Mouse (Mus musculus): ENCODE measurements around the gene Tyrobp. TPM values are rescaled to one million over a fixed set of nuclear protein-coding genes. Genes with fewer than 3 reads are reported as not detected.

Tyrobp gene
- polyA plus RNA-seq, 1 experiment from 2014 or later, result 37.1 TPM

- H3K4me2 ChIP-seq (ENCODE audit: low read length), result no peak overlapping the region
- no peak overlapping the region for H3K4me3 ChIP-seq (ENCODE audit: control insufficient read depth in 1 of 2, insufficient read depth in 1 of 2, low read depth in 1 of 2, low read length in 2 of 2)
- peaks cover 4 to 8% of the 10 kb centered on the region in 2 experiments; a peak in 2 of 4 replicates for H3K4me1 ChIP-seq (ENCODE audit: control insufficient read depth in 2 of 2, insufficient read depth in 2 of 2, low read length in 2 of 2)
- H3K9ac ChIP-seq (ENCODE audit: low read length), result no peak overlapping the region
- H3K27ac ChIP-seq (replicated peaks in 1 of 2; ENCODE audit: control insufficient read depth in 1 of 2, insufficient read depth in 1 of 2, low read depth in 2 of 2, low read length in 2 of 2), result no peak overlapping the region
- WGBS, result 69% methylated on average over 13 of the region's 13 CpGs
- no peak for ATAC-seq (ENCODE audit: insufficient number of reproducible peaks, insufficient read depth, low FRiP score, low read depth)
- H3K9me3 ChIP-seq (ENCODE audit: control insufficient read depth, low read length), result no peaks in the 10 kb centered on the region
- H3K27me3 ChIP-seq (ENCODE audit: control insufficient read depth, insufficient read depth, low read length), result peaks cover 42% of the 10 kb centered on the region
- H3K36me3 ChIP-seq (ENCODE audit: control insufficient read depth, insufficient read depth, low read length), result no peaks in the 10 kb centered on the region
Observed at GRCm38 (mm10) chr7:30439734-30440133, 26.2 kb downstream of the Tyrobp start.

- no peaks in the 10 kb centered on the region for H3K9me3 ChIP-seq (ENCODE audit: control insufficient read depth, low read length)
- no peak overlapping the region for H3K4me3 ChIP-seq (ENCODE audit: control insufficient read depth in 1 of 2, insufficient read depth in 1 of 2, low read depth in 1 of 2, low read length in 2 of 2)
- H3K4me1 ChIP-seq (ENCODE audit: control insufficient read depth in 2 of 2, insufficient read depth in 2 of 2, low read length in 2 of 2), result peaks cover 8 to 12% of the 10 kb centered on the region in 2 experiments; a peak in 2 of 4 replicates
- no peak overlapping the region for H3K27ac ChIP-seq (replicated peaks in 1 of 2; ENCODE audit: control insufficient read depth in 1 of 2, insufficient read depth in 1 of 2, low read depth in 2 of 2, low read length in 2 of 2)
- no peak overlapping the region for H3K4me2 ChIP-seq (ENCODE audit: low read length)
- peaks cover 46% of the 10 kb centered on the region for H3K27me3 ChIP-seq (ENCODE audit: control insufficient read depth, insufficient read depth, low read length)
- no peak for ATAC-seq (ENCODE audit: insufficient number of reproducible peaks, insufficient read depth, low FRiP score, low read depth)
- H3K36me3 ChIP-seq (ENCODE audit: control insufficient read depth, insufficient read depth, low read length), result no peaks in the 10 kb centered on the region
- no peak overlapping the region for H3K9ac ChIP-seq (ENCODE audit: low read length)
- WGBS, result 26% methylated on average over 5 of the region's 5 CpGs
Observed at GRCm38 (mm10) chr7:30440697-30441096, 27.1 kb downstream of the Tyrobp start.

- no peaks in the 10 kb centered on the region for H3K36me3 ChIP-seq (ENCODE audit: control insufficient read depth, insufficient read depth, low read length)
- H3K9me3 ChIP-seq (ENCODE audit: control insufficient read depth, low read length), result 0 out of 2 replicates have a peak, but pooled peaks cover 6% of the 10 kb centered on the region
- peaks cover 8 to 12% of the 10 kb centered on the region in 2 experiments; a peak in 2 of 4 replicates for H3K4me1 ChIP-seq (ENCODE audit: control insufficient read depth in 2 of 2, insufficient read depth in 2 of 2, low read length in 2 of 2)
- H3K27me3 ChIP-seq (ENCODE audit: control insufficient read depth, insufficient read depth, low read length), result peaks cover 40% of the 10 kb centered on the region
- no peak overlapping the region for H3K9ac ChIP-seq (ENCODE audit: low read length)
- H3K4me2 ChIP-seq (ENCODE audit: low read length), result peak overlapping the region; percentile 80
- H3K27ac ChIP-seq (replicated peaks in 1 of 2; ENCODE audit: control insufficient read depth in 1 of 2, insufficient read depth in 1 of 2, low read depth in 2 of 2, low read length in 2 of 2), result no peak overlapping the region
- 21% methylated on average over 9 of the region's 9 CpGs for WGBS
- no peak overlapping the region for H3K4me3 ChIP-seq (ENCODE audit: control insufficient read depth in 1 of 2, insufficient read depth in 1 of 2, low read depth in 1 of 2, low read length in 2 of 2)
- ATAC-seq (ENCODE audit: insufficient number of reproducible peaks, insufficient read depth, low FRiP score, low read depth), result no peak
Observed at GRCm38 (mm10) chr7:30443696-30444095, 30.1 kb downstream of the Tyrobp start.

GRCm38 (mm10) chr7:30444154-30444970, 30.8 kb downstream of the Tyrobp start:
- H3K27ac ChIP-seq (replicated peaks in 1 of 2; ENCODE audit: control insufficient read depth in 1 of 2, insufficient read depth in 1 of 2, low read depth in 2 of 2, low read length in 2 of 2), result no peak overlapping the region
- H3K27me3 ChIP-seq (ENCODE audit: control insufficient read depth, insufficient read depth, low read length), result peaks cover 40% of the 10 kb centered on the region
- peak overlapping the region; percentile 64 to 68 for H3K4me3 ChIP-seq (ENCODE audit: control insufficient read depth in 1 of 2, insufficient read depth in 1 of 2, low read depth in 1 of 2, low read length in 2 of 2)
- WGBS, result 1% methylated on average over 38 of the region's 38 CpGs
- H3K9me3 ChIP-seq (ENCODE audit: control insufficient read depth, low read length), result 0 out of 2 replicates have a peak, but pooled peaks cover 6% of the 10 kb centered on the region
- H3K36me3 ChIP-seq (ENCODE audit: control insufficient read depth, insufficient read depth, low read length), result no peaks in the 10 kb centered on the region
- H3K4me2 ChIP-seq (ENCODE audit: low read length), result peak overlapping the region; percentile 80
- peaks cover 8 to 12% of the 10 kb centered on the region in 2 experiments; a peak in 2 of 4 replicates for H3K4me1 ChIP-seq (ENCODE audit: control insufficient read depth in 2 of 2, insufficient read depth in 2 of 2, low read length in 2 of 2)
- peak overlapping the region; percentile 68 for H3K9ac ChIP-seq (ENCODE audit: low read length)
- ATAC-seq (ENCODE audit: insufficient number of reproducible peaks, insufficient read depth, low FRiP score, low read depth), result no peak

- Histone ChIP-seq H3K27ac (replicated peaks in 1 of 2; ENCODE audit: control insufficient read depth in 1 of 2, insufficient read depth in 1 of 2, low read depth in 2 of 2, low read length in 2 of 2) (no peak within 1 kb of the TSS), H3K9me3 (ENCODE audit: control insufficient read depth, low read length) (0 out of 2 replicates have a peak, but pooled peaks cover 6% of the 10 kb centered on the region), H3K27me3 (ENCODE audit: control insufficient read depth, insufficient read depth, low read length) (peaks cover 40% of the 10 kb centered on the region), H3K36me3 (ENCODE audit: control insufficient read depth, insufficient read depth, low read length) (no peaks in the 10 kb centered on the region), H3K4me3 (ENCODE audit: control insufficient read depth in 1 of 2, insufficient read depth in 1 of 2, low read depth in 1 of 2, low read length in 2 of 2) (peak within 1 kb of the TSS; percentile 64 to 68), H3K4me1 (ENCODE audit: control insufficient read depth in 2 of 2, insufficient read depth in 2 of 2, low read length in 2 of 2) (peaks cover 8 to 12% of the 10 kb centered on the region in 2 experiments; a peak in 2 of 4 replicates), H3K4me2 (ENCODE audit: low read length) (peak within 1 kb of the TSS; percentile 80), H3K9ac (ENCODE audit: low read length) (peak within 1 kb of the TSS; percentile 68)
- ATAC-seq (ENCODE audit: insufficient number of reproducible peaks, insufficient read depth, low FRiP score, low read depth), result 0 out of 2 replicates have a peak, but pooled peaks have one; percentile 44
- under 1% methylated on average over 55 of the region's 72 CpGs for WGBS
Observed at GRCm38 (mm10) chr7:30444971-30445751, 31.6 kb downstream of the Tyrobp start, which contains the start of gene Aplp1. Gene Aplp1 (minus strand): TSS chr7:30445535.

- 0 out of 2 replicates have a peak, but pooled peaks cover 6% of the 10 kb centered on the region for H3K9me3 ChIP-seq (ENCODE audit: control insufficient read depth, low read length)
- no peak for ATAC-seq (ENCODE audit: insufficient number of reproducible peaks, insufficient read depth, low FRiP score, low read depth)
- peaks cover 49% of the 10 kb centered on the region for H3K27me3 ChIP-seq (ENCODE audit: control insufficient read depth, insufficient read depth, low read length)
- no peaks in the 10 kb centered on the region for H3K36me3 ChIP-seq (ENCODE audit: control insufficient read depth, insufficient read depth, low read length)
- H3K4me3 ChIP-seq (ENCODE audit: control insufficient read depth in 1 of 2, insufficient read depth in 1 of 2, low read depth in 1 of 2, low read length in 2 of 2), result no peak overlapping the region
- H3K27ac ChIP-seq (replicated peaks in 1 of 2; ENCODE audit: control insufficient read depth in 1 of 2, insufficient read depth in 1 of 2, low read depth in 2 of 2, low read length in 2 of 2), result no peak overlapping the region
- no peak overlapping the region for H3K9ac ChIP-seq (ENCODE audit: low read length)
- H3K4me1 ChIP-seq (ENCODE audit: control insufficient read depth in 2 of 2, insufficient read depth in 2 of 2, low read length in 2 of 2), result peaks cover 0 to 3% of the 10 kb centered on the region in 2 experiments; a peak in 1 of 4 replicates
- no peak overlapping the region for H3K4me2 ChIP-seq (ENCODE audit: low read length)
- WGBS, result 63% methylated on average over 7 of the region's 7 CpGs
Observed at GRCm38 (mm10) chr7:30450241-30450640, 36.7 kb downstream of the Tyrobp start.

GRCm38 (mm10) chr7:30453327-30453726, 39.8 kb downstream of the Tyrobp start:
- no peak for ATAC-seq (ENCODE audit: insufficient number of reproducible peaks, insufficient read depth, low FRiP score, low read depth)
- no peak overlapping the region for H3K27ac ChIP-seq (replicated peaks in 1 of 2; ENCODE audit: control insufficient read depth in 1 of 2, insufficient read depth in 1 of 2, low read depth in 2 of 2, low read length in 2 of 2)
- H3K4me3 ChIP-seq (ENCODE audit: control insufficient read depth in 1 of 2, insufficient read depth in 1 of 2, low read depth in 1 of 2, low read length in 2 of 2), result no peak overlapping the region; a peak in 1 of 4 replicates
- no peaks in the 10 kb centered on the region for H3K9me3 ChIP-seq (ENCODE audit: control insufficient read depth, low read length)
- no peaks in the 10 kb centered on the region for H3K36me3 ChIP-seq (ENCODE audit: control insufficient read depth, insufficient read depth, low read length)
- H3K27me3 ChIP-seq (ENCODE audit: control insufficient read depth, insufficient read depth, low read length), result peaks cover 64% of the 10 kb centered on the region
- no peak overlapping the region for H3K9ac ChIP-seq (ENCODE audit: low read length)
- no peak overlapping the region for H3K4me2 ChIP-seq (ENCODE audit: low read length)
- 25% methylated on average over 25 of the region's 25 CpGs for WGBS
- H3K4me1 ChIP-seq (ENCODE audit: control insufficient read depth in 2 of 2, insufficient read depth in 2 of 2, low read length in 2 of 2), result peaks cover 0 to 3% of the 10 kb centered on the region in 2 experiments; a peak in 1 of 4 replicates
